Mouse (Mus musculus) intestine, embryonic 14.5 days (tissue): ENCODE results near the gene Slc38a8. TPM values are rescaled to one million over a fixed set of nuclear protein-coding genes. Genes with fewer than 3 reads are reported as not detected.

Experiments
- ATAC-seq: fragments of 200-750 bp; cut with Nextera tagmentation; replicated peaks from 2 replicates; pipeline ENCODE4 v1.8.0; 2017; ENCODE audit warnings: low read depth, moderate number of reproducible peaks, moderate TSS enrichment, moderate library complexity; ENCODE audit not compliant: low FRiP score, low TSS enrichment
- DNase-seq: peaks from one replicate; pipeline ENCODE4 v3.0.0-alpha.2; 2018; ENCODE audit warnings: low spot score
- H3K27ac ChIP-seq: fragments of 300-500 bp; sonication (generic); 2 replicates; pipeline ENCODE4 v1.5.1; 2014; ENCODE audit warnings: low read depth, mild to moderate bottlenecking, control low read depth
- H3K27me3 ChIP-seq: fragments of 300-500 bp; sonication (generic); replicated peaks from 2 replicates; pipeline ENCODE4 v1.6.1; 2014; ENCODE audit warnings: low read length, control low read depth; ENCODE audit not compliant: control insufficient read depth, insufficient read depth
- H3K36me3 ChIP-seq: fragments of 300-500 bp; sonication (generic); 2 replicates; pipeline ENCODE4 v1.6.1; 2014; ENCODE audit warnings: low read length, control low read depth; ENCODE audit not compliant: control insufficient read depth, insufficient read depth
- H3K4me1 ChIP-seq: fragments of 300-500 bp; sonication (generic); replicated peaks from 2 replicates; pipeline ENCODE4 v1.6.1; 2014; ENCODE audit warnings: low read length, control low read depth, mixed read lengths; ENCODE audit not compliant: control insufficient read depth, insufficient read depth
- H3K4me2 ChIP-seq: fragments of 300-500 bp; sonication (generic); 2 replicates; pipeline ENCODE4 v1.6.1; 2014; ENCODE audit warnings: low read length
- H3K4me3 ChIP-seq: fragments of 300-500 bp; sonication (generic); 2 replicates; pipeline ENCODE4 v1.5.1; 2014; ENCODE audit warnings: low read depth, low read length, control low read depth, mixed read lengths
- H3K9ac ChIP-seq: fragments of 300-500 bp; sonication (generic); 2 replicates; pipeline ENCODE4 v1.6.1; 2014; ENCODE audit warnings: mild to moderate bottlenecking, low read length
- H3K9me3 ChIP-seq: fragments of 300-500 bp; sonication (generic); 2 replicates; pipeline ENCODE4 v1.6.1; 2016; ENCODE audit warnings: low read length, control low read depth; ENCODE audit not compliant: control insufficient read depth
- WGBS: fragments of 180-500 bp; shearing (Covaris S2); extraction: QIAGEN DNeasy Blood & Tissue Kit; methylation state at CpG from one replicate; pipeline ENCODE4 v1.1.7; 2014; 5-methylcytosine and 5-hydroxymethylcytosine counted together
- polyA plus RNA-seq: library from polyadenylated mRNA; unstranded; fragments of >200 nt; fragmentation: Nextera tagmentation; extraction: Ambion mirVana; gene quantifications from 2 replicates; pipeline ENCODE4 v1.2.1, GENCODE M21; 2014

Gene Slc38a8
- polyA plus RNA-seq, 1 experiment from 2014 or later: 0.08 TPM

DNA sequence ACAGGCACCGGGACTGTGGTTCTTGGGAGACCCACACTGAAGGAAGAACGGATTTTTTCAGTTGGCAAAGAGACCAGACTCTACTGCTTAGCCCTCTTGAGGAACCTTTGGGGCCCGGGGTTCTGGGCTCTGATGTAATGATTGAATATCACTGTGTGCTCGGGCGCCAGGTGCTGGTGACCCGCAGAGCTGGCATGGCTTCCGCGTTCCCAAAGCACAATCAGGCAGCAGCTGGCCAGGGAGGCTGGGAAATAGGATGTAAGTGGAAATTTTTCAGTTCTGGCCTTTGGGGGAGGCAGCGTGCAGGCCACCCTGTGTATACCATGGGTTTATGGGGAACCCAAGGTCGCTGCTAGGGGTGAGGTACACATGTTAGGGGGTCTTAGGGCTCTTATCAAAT lies 34.7 kb downstream of the Slc38a8 start:
- H3K9me3 ChIP-seq: no peaks in the 10 kb centered on the region
- H3K4me2 ChIP-seq: no peak overlapping the region
- 65% methylated on average over 10 of the region's 10 CpGs for WGBS
- H3K27ac ChIP-seq: no peak overlapping the region
- no peak for ATAC-seq
- no peaks in the 10 kb centered on the region for H3K36me3 ChIP-seq
- no peak for DNase-seq
- H3K9ac ChIP-seq: no peak overlapping the region
- H3K4me1 ChIP-seq: peaks cover 17% of the 10 kb centered on the region; the same call in 1 of the 2 replicates
- H3K4me3 ChIP-seq: no peak overlapping the region
- H3K27me3 ChIP-seq: peaks cover 9% of the 10 kb centered on the region; the same call in 1 of the 2 replicates

DNA sequence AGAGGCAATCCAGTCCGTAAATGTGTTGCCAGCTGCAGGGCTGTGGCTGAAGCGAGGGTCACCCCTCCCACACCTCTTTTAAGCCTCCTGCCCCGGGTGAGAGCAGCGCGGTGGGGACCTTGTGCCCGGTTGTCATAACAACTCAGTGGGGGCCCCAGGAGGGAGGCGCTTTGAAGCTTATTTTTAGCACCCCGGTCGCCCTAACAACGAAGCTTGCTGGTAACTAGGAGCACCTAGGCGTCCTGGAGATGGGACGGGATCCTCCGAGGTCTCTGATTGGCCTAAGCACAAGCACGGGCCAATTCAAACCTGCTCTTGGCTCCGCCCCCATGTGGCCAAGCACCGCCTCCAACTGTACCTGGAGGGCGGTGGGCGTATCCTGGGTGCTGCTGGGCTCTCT lies 35.4 kb downstream of the Slc38a8 start:
- Histone ChIP-seq H3K27me3 (peaks cover 9% of the 10 kb centered on the region; the same call in 1 of the 2 replicates), H3K27ac (no peak overlapping the region)
- ATAC-seq: peak; percentile 84

DNA sequence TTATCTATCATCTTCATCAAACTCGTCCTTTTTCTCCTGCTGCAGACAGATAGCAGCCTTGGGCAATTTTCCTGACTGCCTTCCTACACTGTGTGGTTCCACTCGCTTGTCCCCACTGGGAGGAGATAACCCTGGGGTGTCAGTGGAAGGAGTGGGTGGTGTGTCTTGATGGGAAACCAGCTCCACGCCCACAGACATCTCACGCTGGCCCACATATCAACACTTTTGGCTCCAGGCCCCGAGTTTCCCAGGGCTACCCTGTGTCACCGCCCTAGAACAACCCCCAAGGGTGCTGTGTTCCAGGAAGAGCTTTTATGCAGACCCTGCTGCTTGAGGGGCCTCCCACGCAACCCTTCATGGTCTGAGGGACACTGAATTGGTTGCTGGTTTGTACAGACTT lies 37.8 kb downstream of the Slc38a8 start:
- ATAC-seq (no peak), DNase-seq (no peak)
- Histone ChIP-seq H3K9me3 (no peaks in the 10 kb centered on the region), H3K4me1 (peaks cover 17% of the 10 kb centered on the region; the same call in 1 of the 2 replicates), H3K27ac (no peak overlapping the region), H3K4me3 (no peak overlapping the region), H3K27me3 (peaks cover 9% of the 10 kb centered on the region; the same call in 1 of the 2 replicates), H3K36me3 (no peaks in the 10 kb centered on the region), H3K4me2 (no peak overlapping the region), H3K9ac (no peak overlapping the region)
- 71% methylated on average over 7 of the region's 7 CpGs for WGBS

More for the DNA sequence above, 35.4 kb downstream of the Slc38a8 start:
- Histone ChIP-seq H3K36me3 (no peaks in the 10 kb centered on the region), H3K4me2 (peak overlapping the region; percentile 38), H3K4me3 (no peak overlapping the region), H3K9ac (no peak overlapping the region), H3K4me1 (peaks cover 17% of the 10 kb centered on the region; the same call in 1 of the 2 replicates), H3K9me3 (no peaks in the 10 kb centered on the region)
- DNase-seq: peak; percentile 75
- WGBS: 2% methylated on average over 18 of the region's 18 CpGs

DNA sequence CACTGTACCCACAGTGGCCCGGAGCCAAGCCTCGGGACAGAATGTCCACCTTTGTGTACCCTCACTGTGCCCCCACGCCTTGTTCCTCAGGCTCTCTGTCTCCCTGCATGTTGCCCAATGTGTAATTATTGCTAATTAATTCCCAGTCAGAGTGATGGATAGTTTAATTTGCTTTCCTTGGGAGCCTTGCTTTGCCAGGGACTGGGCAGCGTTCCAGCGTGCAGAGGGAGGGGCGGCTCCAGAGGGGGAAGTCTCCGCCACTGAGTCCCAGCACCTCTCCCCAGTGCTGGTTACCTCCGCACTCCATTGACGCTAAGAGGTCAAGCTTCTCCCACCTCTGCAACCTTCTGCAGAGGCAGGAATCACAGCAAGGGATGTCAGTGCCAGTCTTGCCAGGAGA lies 40.1 kb downstream of the Slc38a8 start:
- Histone ChIP-seq H3K27me3 (peaks cover 9% of the 10 kb centered on the region; the same call in 1 of the 2 replicates), H3K36me3 (no peaks in the 10 kb centered on the region), H3K4me2 (no peak overlapping the region), H3K27ac (no peak overlapping the region), H3K4me3 (no peak overlapping the region), H3K4me1 (peaks cover 16% of the 10 kb centered on the region; the same call in 1 of the 2 replicates), H3K9ac (no peak overlapping the region), H3K9me3 (no peaks in the 10 kb centered on the region)
- WGBS: 66% methylated on average over 9 of the region's 9 CpGs
- ATAC-seq (no peak), DNase-seq (no peak)

DNA sequence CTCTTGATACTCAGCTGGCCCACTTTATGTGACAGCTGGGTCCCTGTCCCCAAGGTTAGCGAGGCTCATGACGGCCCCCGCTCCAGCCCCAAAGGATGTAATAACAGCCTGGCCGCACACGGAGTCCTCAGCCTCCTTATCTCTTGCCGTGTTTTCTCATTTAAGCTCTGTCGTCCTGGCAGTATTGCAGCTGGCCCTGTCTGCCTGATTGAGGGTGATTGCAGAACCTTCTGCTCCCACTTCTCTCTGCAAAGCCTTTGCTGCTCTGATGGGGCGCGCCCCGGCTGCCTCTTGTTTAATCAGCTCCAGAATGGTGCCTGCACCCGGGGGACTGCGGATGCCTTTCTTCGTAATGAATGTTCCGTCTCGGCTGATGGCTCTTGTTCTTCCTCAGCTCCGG lies 41.8 kb downstream of the Slc38a8 start:
- Histone ChIP-seq H3K36me3 (no peaks in the 10 kb centered on the region), H3K9me3 (no peaks in the 10 kb centered on the region), H3K27me3 (no peaks in the 10 kb centered on the region), H3K9ac (no peak overlapping the region), H3K27ac (no peak overlapping the region), H3K4me1 (0 out of 2 replicates have a peak, but pooled peaks cover 1% of the 10 kb centered on the region), H3K4me2 (no peak overlapping the region), H3K4me3 (no peak overlapping the region)
- 39% methylated on average over 16 of the region's 16 CpGs for WGBS
- DNase-seq (no peak), ATAC-seq (no peak)

DNA sequence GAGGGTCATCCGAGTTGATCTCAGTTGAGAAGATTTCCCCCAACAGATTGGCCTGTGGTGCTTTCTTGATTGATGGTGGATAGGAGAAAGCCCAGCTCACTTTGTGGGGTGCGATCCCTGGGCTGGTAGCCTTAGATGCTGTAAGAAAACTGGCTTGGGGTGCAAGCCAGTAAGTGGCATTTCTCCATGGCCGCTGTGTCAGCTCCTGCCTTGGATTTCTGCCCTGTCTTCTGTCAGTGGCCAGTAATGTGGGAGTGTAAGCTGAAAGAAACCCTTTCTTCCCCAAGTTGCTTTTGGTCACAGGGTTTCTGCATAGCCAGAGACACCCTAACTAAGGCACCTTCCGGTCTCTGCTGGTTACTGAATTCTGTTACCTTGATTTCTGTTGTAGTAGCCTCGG lies 45.5 kb downstream of the Slc38a8 start:
- no peak overlapping the region for H3K27ac ChIP-seq
- WGBS: 80% methylated on average over 5 of the region's 5 CpGs
- H3K27me3 ChIP-seq: no peaks in the 10 kb centered on the region
- no peak for ATAC-seq
- H3K4me3 ChIP-seq: no peak overlapping the region
- no peaks in the 10 kb centered on the region for H3K9me3 ChIP-seq
- no peak overlapping the region for H3K4me2 ChIP-seq
- DNase-seq: no peak
- H3K4me1 ChIP-seq: no peaks in the 10 kb centered on the region
- H3K36me3 ChIP-seq: no peaks in the 10 kb centered on the region
- H3K9ac ChIP-seq: no peak overlapping the region

DNA sequence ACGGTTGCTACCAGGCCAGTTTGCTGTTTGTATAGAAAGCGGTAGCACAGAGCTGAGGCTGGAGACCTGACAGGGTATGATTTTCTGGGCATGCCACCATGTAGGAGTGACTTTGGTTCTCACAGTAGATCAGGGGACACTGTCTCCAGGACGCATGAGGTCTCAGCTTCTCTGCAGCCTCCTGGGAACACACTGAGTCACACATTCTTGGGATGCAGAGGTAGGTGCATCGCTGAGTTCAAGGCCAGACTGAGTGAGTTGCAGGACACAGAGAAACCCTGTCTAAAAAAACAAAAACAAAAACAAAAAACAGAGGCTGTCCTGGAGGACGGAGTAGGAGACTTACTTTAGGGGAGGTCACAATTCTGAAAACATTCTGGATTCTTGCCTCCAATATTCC lies 48.6 kb downstream of the Slc38a8 start:
- H3K9ac ChIP-seq: no peak overlapping the region
- H3K4me2 ChIP-seq: no peak overlapping the region
- DNase-seq (no peak), ATAC-seq (no peak)
- H3K27ac ChIP-seq: no peak overlapping the region
- no peaks in the 10 kb centered on the region for H3K36me3 ChIP-seq
- H3K27me3 ChIP-seq: peaks cover 11% of the 10 kb centered on the region
- no peak overlapping the region for H3K4me3 ChIP-seq
- 84% methylated on average over 5 of the region's 5 CpGs for WGBS
- H3K4me1 ChIP-seq: no peaks in the 10 kb centered on the region
- no peaks in the 10 kb centered on the region for H3K9me3 ChIP-seq

DNA sequence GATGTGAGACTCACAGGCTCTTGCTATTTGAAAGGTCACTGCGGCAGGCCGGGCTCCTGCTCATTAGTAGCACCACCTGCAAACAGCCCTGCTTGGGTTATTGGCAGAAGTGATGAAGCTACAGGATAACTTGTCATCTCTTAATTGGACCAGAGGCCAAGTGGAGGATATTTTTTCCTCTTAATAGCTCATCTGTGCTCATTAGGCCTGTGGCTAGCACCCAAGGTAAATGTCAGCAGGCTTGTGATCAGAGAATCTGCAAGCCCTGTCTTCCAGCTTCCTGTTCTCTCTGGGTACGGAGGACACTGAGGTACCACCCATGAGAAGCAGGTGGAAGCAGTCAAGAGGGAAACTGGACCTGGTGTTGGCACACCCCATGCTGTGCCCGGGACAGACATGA lies 50.4 kb downstream of the Slc38a8 start:
- no peak overlapping the region for H3K4me2 ChIP-seq
- ATAC-seq (no peak), DNase-seq (no peak)
- WGBS: 86% methylated on average over 4 of the region's 4 CpGs
- H3K9ac ChIP-seq: no peak overlapping the region
- H3K9me3 ChIP-seq: no peaks in the 10 kb centered on the region
- no peak overlapping the region for H3K4me3 ChIP-seq
- H3K4me1 ChIP-seq: 0 out of 2 replicates have a peak, but pooled peaks cover 2% of the 10 kb centered on the region
- H3K36me3 ChIP-seq: no peaks in the 10 kb centered on the region
- H3K27ac ChIP-seq: no peak overlapping the region
- peaks cover 19% of the 10 kb centered on the region for H3K27me3 ChIP-seq

DNA sequence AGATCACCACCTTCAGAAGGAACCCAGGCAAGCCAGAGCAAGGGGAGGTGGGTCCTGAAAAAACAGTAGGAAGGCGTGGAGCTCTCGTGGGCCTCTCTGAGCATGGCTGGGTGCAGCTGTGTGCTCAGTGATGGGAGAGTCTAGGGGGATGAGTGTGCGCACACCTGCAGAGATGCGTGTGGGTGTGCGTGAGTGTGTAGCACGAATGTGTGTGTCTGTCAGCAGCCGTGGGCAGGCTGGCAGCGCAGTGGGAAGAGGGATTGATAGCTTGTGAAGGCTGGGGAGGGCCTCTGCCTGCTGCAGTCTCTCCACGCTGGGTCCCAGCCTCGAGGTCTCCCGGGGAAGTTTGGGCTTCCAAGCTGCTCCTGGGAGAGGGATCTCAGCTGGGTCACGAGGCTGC lies 51.9 kb downstream of the Slc38a8 start:
- WGBS: 75% methylated on average over 12 of the region's 12 CpGs
- ATAC-seq: no peak
- 0 out of 2 replicates have a peak, but pooled peaks cover 6% of the 10 kb centered on the region for H3K4me1 ChIP-seq

More for the DNA sequence above, 51.9 kb downstream of the Slc38a8 start:
- DNase-seq: no peak
- no peak overlapping the region for H3K4me2 ChIP-seq
- H3K36me3 ChIP-seq: no peaks in the 10 kb centered on the region
- no peak overlapping the region for H3K9ac ChIP-seq
- no peak overlapping the region for H3K27ac ChIP-seq
- H3K4me3 ChIP-seq: no peak overlapping the region
- peaks cover 21% of the 10 kb centered on the region for H3K27me3 ChIP-seq
- H3K9me3 ChIP-seq: no peaks in the 10 kb centered on the region
